Mouse (Mus musculus) erythroblast, embryonic 14.5 days (primary cell): ENCODE measurements around the gene Ugt3a2.

Source experiments
- GATA1 ChIP-seq: IDR thresholded peaks from 2 replicates; pipeline ENCODE4 v1.6.1; 2012; ENCODE audit warnings: low read length, inconsistent platforms, mixed read lengths
- TAL1 ChIP-seq: IDR thresholded peaks from 3 replicates; pipeline ENCODE4 v1.6.1; 2012; ENCODE audit warnings: low read length, inconsistent platforms, mixed read lengths

- TF ChIP-seq GATA1 (no peak), TAL1 (no peak)
Observed at GRCm38 (mm10) chr15:9337021-9337420, 1.7 kb downstream of the Ugt3a2 start.
